Mouse (Mus musculus) WW6 (cell line): ENCODE measurements around the gene Fgfr2.
"Not testable (repeated sequence)": the region's sequence is repeated elsewhere in the genome, so short reads cannot be mapped to it uniquely, and the experiment has no call there.

Source experiments
- DNase-seq: peaks from one replicate; pipeline ENCODE4 v3.0.0-alpha.2; 2013; ENCODE audit warnings: low read depth, low spot score

The Fgfr2 gene

GRCm38 (mm10) chr7:131082403-131082802 lies 2040.7 kb downstream of the Fgfr2 start:
- DNase-seq: not testable (repeated sequence)

DNA sequence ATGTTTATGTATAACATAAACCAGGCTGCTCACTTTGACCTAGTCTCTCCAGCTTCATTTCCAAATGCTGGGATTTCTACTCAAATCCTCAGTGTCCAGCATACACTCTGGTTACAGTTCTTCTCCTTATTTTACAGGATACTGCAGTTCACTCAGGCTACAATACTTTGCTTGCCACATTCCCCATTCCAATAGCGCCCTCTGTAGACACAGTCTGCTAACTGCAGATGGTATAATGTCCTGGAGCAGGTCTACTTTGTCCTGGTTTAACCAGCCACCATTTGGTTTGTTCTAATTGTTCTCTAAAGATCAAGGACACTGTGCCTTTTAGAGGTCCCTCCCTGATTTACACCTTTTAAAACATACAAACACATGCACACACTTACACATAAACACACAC lies 2047.2 kb downstream of the Fgfr2 start:
- DNase-seq: no peak

- DNase-seq: not testable (repeated sequence)
These were observed 2049.1 kb downstream of the Fgfr2 start for GRCm38 (mm10) chr7:131074098-131074497.

DNA sequence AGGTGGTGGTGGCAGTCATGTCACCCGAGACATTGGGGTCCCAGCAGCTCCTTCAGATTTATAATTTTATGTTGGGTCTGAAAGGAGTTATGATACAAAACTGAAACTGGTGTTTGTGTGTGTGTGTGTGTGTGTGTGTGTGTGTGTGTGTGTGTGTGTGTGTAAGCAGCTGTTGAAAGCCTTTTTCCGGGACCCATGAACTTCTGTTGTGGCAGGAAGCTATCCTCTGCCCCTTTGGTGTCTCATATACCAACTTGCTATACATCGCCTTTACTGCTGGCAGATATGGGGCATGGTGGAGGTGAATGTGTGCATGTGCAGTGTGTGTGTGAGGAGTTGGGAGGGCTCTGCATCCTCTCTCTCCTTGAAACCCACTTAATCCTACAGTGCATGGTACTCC lies 2049.7 kb downstream of the Fgfr2 start:
- not testable (repeated sequence) for DNase-seq

DNA sequence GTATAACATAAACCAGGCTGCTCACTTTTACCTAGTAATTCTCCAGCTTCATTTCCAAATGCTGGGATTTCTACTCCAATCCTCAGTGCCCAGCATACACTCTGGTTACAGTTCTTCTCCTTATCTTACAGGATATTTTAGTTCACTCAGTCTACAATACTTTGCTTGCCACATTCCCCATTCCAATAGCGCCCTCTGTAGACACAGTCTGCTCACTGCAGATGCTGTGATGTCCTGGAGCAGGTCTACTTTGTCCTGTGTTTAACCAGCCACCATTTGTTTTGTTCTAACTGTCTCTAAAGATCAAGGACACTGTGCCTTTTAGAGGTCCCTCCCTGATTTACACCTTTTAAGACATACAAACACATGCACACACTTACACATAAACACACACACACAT lies 2055.0 kb downstream of the Fgfr2 start:
- not testable (repeated sequence) for DNase-seq

- DNase-seq: no peak
These were observed 2060.6 kb downstream of the Fgfr2 start for GRCm38 (mm10) chr7:131062541-131062940.

DNA sequence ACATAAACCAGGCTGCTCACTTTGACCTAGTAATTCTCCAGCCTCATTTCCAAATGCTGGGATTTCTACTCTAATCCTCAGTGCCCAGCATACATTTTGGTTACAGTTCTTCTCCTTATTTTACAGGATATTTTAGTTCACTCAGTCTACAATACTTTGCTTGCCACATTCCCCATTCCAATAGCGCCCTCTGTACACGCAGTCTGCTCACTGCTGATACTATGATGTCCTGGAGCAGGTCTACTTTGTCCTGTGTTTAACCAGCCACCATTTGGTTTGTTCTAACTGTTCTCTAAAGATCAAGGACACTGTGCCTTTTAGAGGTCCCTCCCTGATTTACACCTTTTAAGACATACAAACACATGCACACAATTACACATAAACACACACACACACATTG lies 2063.3 kb downstream of the Fgfr2 start:
- not testable (repeated sequence) for DNase-seq

DNA sequence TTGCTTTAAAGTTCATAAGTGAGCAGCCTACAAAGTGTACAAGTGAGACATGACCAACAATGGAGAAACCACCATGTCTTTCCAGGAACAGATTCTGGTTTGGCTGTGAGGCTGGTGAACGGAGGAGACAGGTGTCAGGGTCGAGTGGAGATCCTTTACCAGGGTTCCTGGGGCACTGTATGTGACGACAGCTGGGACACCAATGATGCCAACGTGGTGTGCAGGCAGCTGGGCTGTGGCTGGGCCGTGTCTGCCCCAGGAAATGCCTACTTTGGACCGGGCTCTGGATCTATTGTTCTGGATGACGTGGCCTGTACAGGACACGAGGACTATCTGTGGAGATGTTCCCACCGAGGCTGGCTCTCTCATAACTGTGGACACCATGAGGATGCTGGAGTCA lies 2065.2 kb downstream of the Fgfr2 start:
- DNase-seq: not testable (repeated sequence)

GRCm38 (mm10) chr7:131054808-131055370 lies 2068.3 kb downstream of the Fgfr2 start:
- DNase-seq: no peak

GRCm38 (mm10) chr7:131049829-131050228 lies 2073.3 kb downstream of the Fgfr2 start:
- not testable (repeated sequence) for DNase-seq

DNA sequence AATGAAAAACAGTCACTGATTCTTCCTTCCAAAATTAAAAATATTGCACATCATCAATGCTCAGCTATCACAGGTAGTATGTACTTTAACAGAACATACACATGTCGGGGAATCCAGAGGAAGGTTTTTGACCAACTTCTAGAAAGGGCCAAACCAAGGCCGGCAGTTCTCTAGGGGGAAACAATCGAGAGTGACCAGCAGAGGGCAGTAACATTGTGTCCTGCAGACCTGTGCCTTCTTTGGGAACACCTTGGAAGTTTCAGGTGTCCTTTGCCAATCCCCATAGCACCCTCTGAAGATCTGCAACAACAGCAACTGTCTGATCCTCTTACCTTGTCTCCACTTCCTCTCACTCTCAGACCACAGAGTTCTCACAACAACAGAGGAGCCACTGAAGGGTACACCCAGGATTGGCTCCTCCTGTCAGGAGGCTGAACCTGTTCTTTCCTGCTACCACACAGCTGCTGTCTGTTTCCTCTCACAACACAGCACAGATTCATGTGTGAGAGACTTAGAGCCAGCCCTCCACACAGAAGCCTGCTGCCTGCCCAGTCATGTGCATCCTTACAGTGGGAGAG lies 2077.8 kb downstream of the Fgfr2 start:
- not testable (repeated sequence) for DNase-seq

- DNase-seq: no peak
These were observed 2080.5 kb downstream of the Fgfr2 start for GRCm38 (mm10) chr7:131042657-131043056.

- DNase-seq: not testable (repeated sequence)
These were observed 2082.4 kb downstream of the Fgfr2 start for GRCm38 (mm10) chr7:131040760-131041159.

- no peak for DNase-seq
These were observed 2086.1 kb downstream of the Fgfr2 start for GRCm38 (mm10) chr7:131037083-131037482.

DNA sequence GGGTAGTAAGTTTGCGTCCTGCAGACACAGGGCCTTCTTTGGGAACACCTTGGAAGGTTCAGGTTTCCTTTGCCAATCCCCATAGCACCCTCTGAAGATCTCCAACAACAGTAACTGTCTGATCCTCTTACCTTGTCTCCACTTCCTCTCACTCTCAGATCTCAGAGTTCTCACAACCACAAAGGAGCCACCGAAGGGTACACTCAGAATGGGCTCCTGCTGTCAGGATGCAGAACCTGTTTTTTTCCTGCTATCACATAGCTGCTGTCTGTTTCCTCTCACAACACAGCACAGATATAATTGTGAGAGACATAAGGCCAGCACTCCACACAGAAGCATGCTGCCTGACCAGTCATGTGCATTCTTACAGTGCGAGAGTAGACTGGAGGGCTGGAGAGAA lies 2086.8 kb downstream of the Fgfr2 start:
- DNase-seq: no peak

DNA sequence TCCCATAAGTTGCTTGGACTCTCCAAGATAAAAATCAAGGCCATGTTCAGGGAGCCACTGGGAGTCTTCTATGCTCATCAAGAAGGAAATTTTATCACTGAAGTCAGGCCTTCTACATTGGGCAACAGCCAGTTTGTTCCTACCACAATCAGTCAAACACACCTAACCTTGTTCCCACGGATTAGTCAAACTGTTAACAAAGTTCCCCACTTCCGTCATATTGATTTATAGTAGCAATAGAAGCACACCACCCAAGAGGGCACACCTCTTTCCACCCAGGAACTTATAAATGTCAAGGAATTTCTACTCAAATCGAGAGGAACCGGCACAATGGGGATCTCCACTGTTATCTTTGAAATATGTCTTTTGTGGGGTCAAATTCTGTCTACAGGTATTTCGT lies 2091.4 kb downstream of the Fgfr2 start, which contains the start of gene Dmbt1:
Dmbt1 (plus strand) TSS at position 299 of the 400 bp plus-strand sequence.
- no peak for DNase-seq

DNA sequence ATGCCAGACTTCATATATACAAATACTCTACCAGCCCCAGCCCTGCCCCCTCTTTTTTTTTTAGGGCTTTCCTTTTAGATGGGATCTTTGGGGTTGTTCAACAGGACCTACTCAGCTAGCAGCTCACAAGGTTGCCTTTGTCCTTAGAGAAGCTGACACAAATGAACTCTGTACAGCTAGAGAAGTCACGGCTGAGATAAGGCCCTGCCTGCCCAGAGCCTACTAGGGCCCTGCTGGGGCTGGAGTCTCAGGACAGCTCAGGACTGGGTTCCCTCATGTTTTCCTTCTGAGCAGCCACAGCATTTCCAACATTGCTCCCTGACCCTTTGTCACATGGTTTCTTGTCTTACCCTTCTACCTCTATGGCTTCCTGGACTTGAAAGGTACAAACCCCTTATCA lies 2095.6 kb downstream of the Fgfr2 start:
- DNase-seq: no peak

DNA sequence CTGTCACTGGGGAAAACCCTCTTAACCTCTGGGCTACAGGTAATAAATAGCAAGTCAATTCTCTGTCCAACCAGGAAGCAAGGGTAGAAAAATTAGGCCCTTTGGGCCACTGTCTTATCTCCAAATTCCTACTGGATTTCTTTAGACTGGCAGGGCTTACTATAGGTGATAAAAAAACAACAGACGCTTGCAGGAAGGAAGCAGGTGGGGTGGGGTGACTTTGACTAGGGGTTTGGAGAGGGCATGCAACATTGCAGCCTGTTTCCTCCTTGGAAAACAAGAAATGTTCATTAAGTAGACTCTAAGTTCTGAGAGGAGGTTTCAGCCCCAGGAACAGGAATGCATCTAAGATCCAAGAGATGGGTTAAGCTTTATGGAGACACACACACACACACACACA lies 2098.3 kb downstream of the Fgfr2 start:
- no peak for DNase-seq

DNA sequence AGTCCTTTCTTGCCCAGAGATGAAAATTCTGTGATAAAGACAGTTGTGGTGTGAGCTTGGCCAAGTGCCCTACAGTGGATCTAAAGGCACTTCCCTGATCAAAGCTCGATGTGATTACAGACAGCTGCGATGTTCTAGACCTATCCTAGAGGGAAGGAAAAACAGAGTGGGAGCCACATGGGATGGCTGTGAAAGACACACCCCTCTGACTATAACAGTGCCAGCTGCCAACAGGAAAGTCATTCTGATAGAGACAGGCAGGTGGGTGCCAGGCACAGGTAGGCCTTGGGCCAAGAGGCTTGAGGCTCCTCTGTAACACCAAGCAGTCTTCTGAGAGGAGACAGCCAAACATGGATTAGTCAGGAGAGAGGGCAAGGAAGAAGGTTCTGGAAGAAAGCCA lies 2104.0 kb downstream of the Fgfr2 start:
- no peak for DNase-seq

DNA sequence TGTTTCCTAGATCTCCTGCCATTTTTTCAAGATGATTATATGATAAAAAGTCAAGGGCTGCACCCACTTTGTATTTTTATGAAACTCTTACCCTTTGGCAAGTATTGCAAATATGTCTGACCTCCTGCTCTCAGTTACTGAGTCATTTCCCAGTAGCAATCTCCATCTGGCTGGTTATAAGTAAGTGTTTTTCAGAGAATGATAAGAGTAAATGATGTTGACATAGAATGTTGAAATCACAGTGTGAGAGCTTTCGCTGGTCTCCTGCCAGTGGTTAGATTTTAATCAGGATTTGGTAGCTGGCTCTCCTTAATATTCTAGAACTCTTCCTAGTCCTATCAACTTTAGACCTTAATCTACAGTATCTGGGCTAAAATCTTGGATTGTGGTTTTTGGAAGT lies 2111.2 kb downstream of the Fgfr2 start:
- no peak for DNase-seq

- no peak for DNase-seq
These were observed 2114.0 kb downstream of the Fgfr2 start for GRCm38 (mm10) chr7:131009178-131009577.

- no peak for DNase-seq
These were observed 2115.9 kb downstream of the Fgfr2 start for GRCm38 (mm10) chr7:131007221-131007620.

- DNase-seq: no peak
These were observed 2119.1 kb downstream of the Fgfr2 start for GRCm38 (mm10) chr7:131004071-131004470.
